Mouse (Mus musculus) kidney, postnatal 4 days (tissue): ENCODE measurements around the gene Myo18a.

Source experiments
- DNase-seq, 2 experiments: peaks; one replicate each; pipeline ENCODE4 v3.0.0; 2021; ENCODE audit warnings: mixed read lengths in 2 of 2

Myo18a gene

GRCm38 (mm10) chr11:77837856-77838255 lies 74.8 kb downstream of the Myo18a start:
- DNase-seq: no peak

GRCm38 (mm10) chr11:77840523-77841245 lies 77.6 kb downstream of the Myo18a start:
- DNase-seq: no peak

- no peak for DNase-seq
These were observed 80.2 kb downstream of the Myo18a start for GRCm38 (mm10) chr11:77843068-77843905.

GRCm38 (mm10) chr11:77843906-77844200 lies 80.8 kb downstream of the Myo18a start:
- no peak for DNase-seq

GRCm38 (mm10) chr11:77847599-77848128 lies 84.6 kb downstream of the Myo18a start:
- DNase-seq: peak in 1 of 2 experiments; percentile 57

- DNase-seq: no peak
These were observed 85.1 kb downstream of the Myo18a start for GRCm38 (mm10) chr11:77848131-77848530.

- no peak for DNase-seq
These were observed 86.1 kb downstream of the Myo18a start for GRCm38 (mm10) chr11:77849151-77849550.

GRCm38 (mm10) chr11:77850401-77851244 lies 87.6 kb downstream of the Myo18a start:
- no peak for DNase-seq

GRCm38 (mm10) chr11:77851483-77852010 lies 88.5 kb downstream of the Myo18a start:
- DNase-seq: no peak

- no peak for DNase-seq
These were observed 89.1 kb downstream of the Myo18a start for GRCm38 (mm10) chr11:77852195-77852594.

- no peak for DNase-seq
These were observed 90.1 kb downstream of the Myo18a start for GRCm38 (mm10) chr11:77852941-77853668.

- DNase-seq: no peak
These were observed 91.6 kb downstream of the Myo18a start for GRCm38 (mm10) chr11:77854641-77855040.

- DNase-seq: no peak
These were observed 92.3 kb downstream of the Myo18a start for GRCm38 (mm10) chr11:77855396-77855795.

GRCm38 (mm10) chr11:77857089-77857488 lies 94.0 kb downstream of the Myo18a start:
- DNase-seq: no peak

- DNase-seq: no peak
These were observed 95.5 kb downstream of the Myo18a start for GRCm38 (mm10) chr11:77858589-77858988.

- DNase-seq: no peak
These were observed 97.9 kb downstream of the Myo18a start for GRCm38 (mm10) chr11:77860947-77861346.

GRCm38 (mm10) chr11:77862887-77863286 lies 99.8 kb downstream of the Myo18a start:
- no peak for DNase-seq

- no peak for DNase-seq
These were observed 101.7 kb downstream of the Myo18a start for GRCm38 (mm10) chr11:77864771-77865170.

GRCm38 (mm10) chr11:77867419-77868083 lies 104.5 kb downstream of the Myo18a start:
- no peak for DNase-seq

- DNase-seq: no peak
These were observed 108.4 kb downstream of the Myo18a start for GRCm38 (mm10) chr11:77871436-77871835.

- no peak for DNase-seq
These were observed 109.2 kb downstream of the Myo18a start for GRCm38 (mm10) chr11:77872236-77872635.
